Mouse (Mus musculus) liver, embryonic 14.5 days (tissue): ENCODE data around the gene Cyth4.

Experiments used
- CTCF ChIP-seq: IDR thresholded peaks from 2 replicates; pipeline ENCODE4 v1.5.1; 2016; ENCODE audit warnings: antibody characterized with exemption, low read depth, control low read depth
- EP300 ChIP-seq: IDR thresholded peaks from 2 replicates; pipeline ENCODE4 v1.6.1; 2016; ENCODE audit warnings: antibody characterized with exemption, low read depth

- TF ChIP-seq CTCF: 0 out of 2 replicates have a peak, but pooled peaks have one; percentile 15
- peak; percentile 71 for TF ChIP-seq EP300
Measured at GRCm38 (mm10) chr15:78564764-78565435, 31.9 kb upstream of the Cyth4 start.
